Mouse (Mus musculus): ENCODE data around the gene Rexo4. TPM values are rescaled to one million over a fixed set of nuclear protein-coding genes. Genes with fewer than 3 reads are reported as not detected.

Gene Rexo4
- polyA plus RNA-seq, 1 experiment from 2014 or later: 24.7 TPM

DNA sequence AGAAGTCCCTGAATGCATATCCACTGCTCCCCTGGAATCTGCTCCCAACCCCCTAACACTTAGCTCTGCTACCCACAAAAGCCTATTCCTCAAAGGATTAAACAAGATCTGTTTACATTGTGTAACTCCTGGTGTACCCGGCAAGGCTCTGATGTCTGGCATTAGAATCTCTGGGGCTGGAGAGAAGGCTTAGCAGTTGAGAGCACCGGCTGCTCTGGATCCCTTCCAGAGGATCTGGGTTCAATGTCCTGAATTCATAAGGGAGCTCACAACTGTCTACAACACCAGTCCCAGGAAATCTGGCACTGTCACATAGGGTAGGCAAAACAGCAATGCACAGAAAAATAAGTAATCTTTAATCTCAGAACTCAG is 6.7 kb downstream of the Rexo4 start:
- Histone ChIP-seq H3K36me3 (ENCODE audit: control insufficient read depth, insufficient read depth, low read length) (peaks cover 91% of the 10 kb centered on the region), H3K4me3 (ENCODE audit: control insufficient read depth in 1 of 2, insufficient read depth in 1 of 2, low read depth in 1 of 2, low read length in 2 of 2) (no peak overlapping the region), H3K9me3 (ENCODE audit: control insufficient read depth, low read length) (no peaks in the 10 kb centered on the region), H3K27ac (replicated peaks in 1 of 2; ENCODE audit: control insufficient read depth in 1 of 2, insufficient read depth in 1 of 2, low read depth in 2 of 2, low read length in 2 of 2) (no peak overlapping the region), H3K4me1 (ENCODE audit: control insufficient read depth in 2 of 2, insufficient read depth in 2 of 2, low read length in 2 of 2) (no peaks in the 10 kb centered on the region), H3K9ac (ENCODE audit: low read length) (no peak overlapping the region), H3K4me2 (ENCODE audit: low read length) (no peak overlapping the region), H3K27me3 (ENCODE audit: control insufficient read depth, insufficient read depth, low read length) (no peaks in the 10 kb centered on the region)
- WGBS: 85% methylated on average over 2 of the region's 2 CpGs
- ATAC-seq (ENCODE audit: insufficient number of reproducible peaks, insufficient read depth, low FRiP score, low read depth): no peak

DNA sequence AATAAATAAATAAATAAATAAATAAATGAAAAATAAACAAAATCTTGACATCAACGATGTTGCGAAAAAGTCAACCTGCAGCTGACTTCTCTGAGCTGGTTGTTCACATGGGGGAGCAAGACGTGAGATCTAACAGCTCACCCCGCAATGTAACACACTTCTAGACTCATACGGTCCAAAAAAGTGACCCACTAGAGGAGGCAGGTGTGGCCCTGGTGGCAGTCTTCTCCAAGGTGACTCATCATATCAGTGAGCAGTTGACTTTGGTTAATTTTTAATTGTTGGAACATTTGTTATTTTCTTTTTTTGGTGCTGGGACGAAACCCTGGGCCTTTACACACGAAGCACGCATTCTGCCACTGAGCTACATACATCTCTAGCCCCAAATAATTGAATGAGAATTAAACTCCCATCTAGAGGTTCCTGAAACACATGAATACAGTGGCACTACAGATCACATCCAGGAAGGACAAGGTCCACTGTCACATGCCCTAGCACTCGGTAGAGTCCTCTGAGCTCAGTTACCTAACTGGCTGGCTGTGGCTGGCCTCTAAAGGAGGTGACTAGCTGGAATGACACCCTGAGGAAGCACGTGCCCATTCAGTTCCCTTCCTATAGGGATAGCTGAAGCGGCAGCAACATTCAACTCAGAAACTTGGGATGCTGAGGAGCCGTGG is 7.2 kb downstream of the Rexo4 start:
- Histone ChIP-seq H3K4me3 (ENCODE audit: control insufficient read depth in 1 of 2, insufficient read depth in 1 of 2, low read depth in 1 of 2, low read length in 2 of 2) (no peak overlapping the region), H3K36me3 (ENCODE audit: control insufficient read depth, insufficient read depth, low read length) (peaks cover 91% of the 10 kb centered on the region), H3K27me3 (ENCODE audit: control insufficient read depth, insufficient read depth, low read length) (no peaks in the 10 kb centered on the region), H3K9me3 (ENCODE audit: control insufficient read depth, low read length) (no peaks in the 10 kb centered on the region), H3K27ac (replicated peaks in 1 of 2; ENCODE audit: control insufficient read depth in 1 of 2, insufficient read depth in 1 of 2, low read depth in 2 of 2, low read length in 2 of 2) (no peak overlapping the region), H3K4me1 (ENCODE audit: control insufficient read depth in 2 of 2, insufficient read depth in 2 of 2, low read length in 2 of 2) (no peaks in the 10 kb centered on the region), H3K9ac (ENCODE audit: low read length) (no peak overlapping the region), H3K4me2 (ENCODE audit: low read length) (no peak overlapping the region)
- 92% methylated on average over 12 of the region's 12 CpGs for WGBS
- no peak for ATAC-seq (ENCODE audit: insufficient number of reproducible peaks, insufficient read depth, low FRiP score, low read depth)

DNA sequence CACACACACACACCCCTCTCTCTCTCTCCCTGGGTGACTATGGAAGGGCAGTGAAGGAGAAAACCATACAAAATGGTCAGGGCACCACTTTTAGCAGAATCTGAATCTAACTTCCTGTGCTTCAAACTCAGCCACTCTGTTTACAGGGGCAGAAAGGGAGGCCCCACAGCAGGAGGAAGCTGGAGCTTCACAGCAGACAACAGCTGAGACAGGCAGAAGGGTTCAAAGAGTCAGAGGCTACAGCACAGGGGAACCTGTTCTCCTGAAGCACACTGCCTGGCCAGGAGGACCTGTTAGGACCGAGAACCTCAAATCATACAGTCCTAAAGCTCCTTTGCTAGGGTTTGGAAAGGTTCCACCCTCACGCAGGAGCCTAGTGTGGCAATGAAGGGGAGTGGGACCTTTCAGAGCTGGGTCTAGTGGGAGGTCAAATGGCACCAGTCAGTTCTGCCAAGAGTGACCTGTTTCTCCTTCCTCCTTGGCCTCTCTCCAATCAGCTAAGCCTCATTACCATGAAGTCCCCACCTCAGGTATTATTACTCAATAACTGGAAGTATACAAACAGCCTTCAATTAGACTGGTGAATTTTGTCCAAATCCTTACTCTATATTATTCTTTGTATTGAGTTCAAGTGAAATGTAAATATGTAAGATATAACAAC is 9.3 kb downstream of the Rexo4 start:
- no peak for ATAC-seq (ENCODE audit: insufficient number of reproducible peaks, insufficient read depth, low FRiP score, low read depth)
- H3K9ac ChIP-seq (ENCODE audit: low read length): no peak overlapping the region

DNA sequence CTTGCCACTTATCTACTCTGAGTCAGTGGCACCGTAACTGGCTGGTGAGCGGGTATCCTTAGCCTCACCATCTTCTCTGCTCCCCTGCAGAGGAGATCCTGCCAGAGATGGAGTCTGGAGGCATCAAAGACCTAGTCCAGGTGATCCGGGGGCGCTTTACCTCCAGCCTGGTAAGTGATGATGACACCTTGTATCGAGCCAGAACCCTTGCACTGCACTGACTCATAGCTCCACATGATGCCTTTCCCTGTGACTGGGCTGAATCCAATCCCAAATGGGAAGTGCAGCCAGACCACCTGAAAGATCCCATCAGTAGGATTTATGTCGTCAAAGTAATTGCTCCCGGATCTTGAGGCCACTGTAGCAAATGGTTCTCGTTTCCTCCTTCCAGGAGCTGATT is 11.3 kb downstream of the Rexo4 start:
- ATAC-seq (ENCODE audit: insufficient number of reproducible peaks, insufficient read depth, low FRiP score, low read depth): no peak
- H3K4me3 ChIP-seq (ENCODE audit: control insufficient read depth in 1 of 2, insufficient read depth in 1 of 2, low read depth in 1 of 2, low read length in 2 of 2): no peak overlapping the region
- H3K9me3 ChIP-seq (ENCODE audit: control insufficient read depth, low read length): no peaks in the 10 kb centered on the region
- WGBS: 82% methylated on average over 8 of the region's 8 CpGs
- no peaks in the 10 kb centered on the region for H3K27me3 ChIP-seq (ENCODE audit: control insufficient read depth, insufficient read depth, low read length)
- H3K36me3 ChIP-seq (ENCODE audit: control insufficient read depth, insufficient read depth, low read length): peaks cover 92% of the 10 kb centered on the region
- no peak overlapping the region for H3K4me2 ChIP-seq (ENCODE audit: low read length)
- no peaks in the 10 kb centered on the region for H3K4me1 ChIP-seq (ENCODE audit: control insufficient read depth in 2 of 2, insufficient read depth in 2 of 2, low read length in 2 of 2)
- no peak overlapping the region for H3K9ac ChIP-seq (ENCODE audit: low read length)
- no peak overlapping the region for H3K27ac ChIP-seq (replicated peaks in 1 of 2; ENCODE audit: control insufficient read depth in 1 of 2, insufficient read depth in 1 of 2, low read depth in 2 of 2, low read length in 2 of 2)

More for the DNA sequence above, 9.3 kb downstream of the Rexo4 start:
- H3K4me3 ChIP-seq (ENCODE audit: control insufficient read depth in 1 of 2, insufficient read depth in 1 of 2, low read depth in 1 of 2, low read length in 2 of 2): no peak overlapping the region
- no peaks in the 10 kb centered on the region for H3K9me3 ChIP-seq (ENCODE audit: control insufficient read depth, low read length)
- no peaks in the 10 kb centered on the region for H3K27me3 ChIP-seq (ENCODE audit: control insufficient read depth, insufficient read depth, low read length)
- H3K27ac ChIP-seq (replicated peaks in 1 of 2; ENCODE audit: control insufficient read depth in 1 of 2, insufficient read depth in 1 of 2, low read depth in 2 of 2, low read length in 2 of 2): no peak overlapping the region
- H3K4me1 ChIP-seq (ENCODE audit: control insufficient read depth in 2 of 2, insufficient read depth in 2 of 2, low read length in 2 of 2): no peaks in the 10 kb centered on the region
- H3K4me2 ChIP-seq (ENCODE audit: low read length): no peak overlapping the region
- peaks cover 96% of the 10 kb centered on the region for H3K36me3 ChIP-seq (ENCODE audit: control insufficient read depth, insufficient read depth, low read length)
- 86% methylated on average over 2 of the region's 2 CpGs for WGBS

DNA sequence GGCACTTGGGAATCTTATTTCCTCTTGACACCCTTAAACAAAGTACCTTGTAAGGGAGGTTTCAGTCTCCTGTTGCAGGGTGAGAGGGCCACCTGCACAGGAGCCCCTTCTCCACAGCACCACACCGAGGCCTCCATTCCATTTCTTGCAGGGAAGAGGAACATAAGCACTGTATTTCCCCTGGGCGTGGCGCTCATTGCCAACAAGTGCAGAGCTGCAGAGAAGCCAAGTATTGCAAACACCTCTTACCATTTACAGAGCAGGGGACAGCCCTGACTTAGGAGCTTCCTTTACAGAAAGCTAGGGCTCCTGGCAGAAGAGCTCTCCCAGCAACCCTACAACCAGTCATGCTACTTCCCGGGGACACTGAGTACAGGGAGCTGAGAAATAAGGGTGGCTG is 12.0 kb downstream of the Rexo4 start:
- no peaks in the 10 kb centered on the region for H3K4me1 ChIP-seq (ENCODE audit: control insufficient read depth in 2 of 2, insufficient read depth in 2 of 2, low read length in 2 of 2)
- H3K4me2 ChIP-seq (ENCODE audit: low read length): no peak overlapping the region
- no peak overlapping the region for H3K9ac ChIP-seq (ENCODE audit: low read length)
- no peak overlapping the region for H3K4me3 ChIP-seq (ENCODE audit: control insufficient read depth in 1 of 2, insufficient read depth in 1 of 2, low read depth in 1 of 2, low read length in 2 of 2)
- no peak for ATAC-seq (ENCODE audit: insufficient number of reproducible peaks, insufficient read depth, low FRiP score, low read depth)
- H3K9me3 ChIP-seq (ENCODE audit: control insufficient read depth, low read length): no peaks in the 10 kb centered on the region
- no peaks in the 10 kb centered on the region for H3K27me3 ChIP-seq (ENCODE audit: control insufficient read depth, insufficient read depth, low read length)
- no peak overlapping the region for H3K27ac ChIP-seq (replicated peaks in 1 of 2; ENCODE audit: control insufficient read depth in 1 of 2, insufficient read depth in 1 of 2, low read depth in 2 of 2, low read length in 2 of 2)
- peaks cover 87% of the 10 kb centered on the region for H3K36me3 ChIP-seq (ENCODE audit: control insufficient read depth, insufficient read depth, low read length)
- 90% methylated on average over 4 of the region's 4 CpGs for WGBS

DNA sequence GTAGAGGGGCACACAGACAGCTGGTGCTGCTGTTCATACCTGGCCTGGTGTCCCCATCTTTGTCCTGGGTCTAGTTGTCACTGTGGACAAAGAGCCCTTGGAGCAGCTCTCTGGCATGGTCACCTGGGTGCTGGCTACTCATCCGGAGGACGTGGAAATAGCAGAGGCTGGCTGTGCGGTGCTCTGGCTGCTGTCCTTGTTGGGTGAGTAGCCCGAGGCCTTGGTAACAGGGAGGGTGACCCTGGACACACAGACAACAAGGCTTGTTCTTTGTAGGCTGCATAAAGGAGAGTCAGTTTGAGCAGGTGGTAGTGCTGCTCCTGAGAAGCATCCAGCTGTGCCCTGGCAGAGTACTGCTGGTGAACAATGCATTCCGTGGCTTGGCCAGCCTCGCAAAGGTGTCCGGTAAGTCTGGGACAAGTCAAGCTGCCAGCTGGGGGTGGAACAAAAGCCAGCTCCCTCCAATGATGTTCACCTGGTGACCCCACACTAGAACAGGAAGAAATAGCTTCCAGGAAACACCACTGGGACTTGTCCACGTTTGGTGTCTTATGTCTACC is 12.8 kb downstream of the Rexo4 start:
- no peak for ATAC-seq (ENCODE audit: insufficient number of reproducible peaks, insufficient read depth, low FRiP score, low read depth)
- 89% methylated on average over 8 of the region's 8 CpGs for WGBS

DNA sequence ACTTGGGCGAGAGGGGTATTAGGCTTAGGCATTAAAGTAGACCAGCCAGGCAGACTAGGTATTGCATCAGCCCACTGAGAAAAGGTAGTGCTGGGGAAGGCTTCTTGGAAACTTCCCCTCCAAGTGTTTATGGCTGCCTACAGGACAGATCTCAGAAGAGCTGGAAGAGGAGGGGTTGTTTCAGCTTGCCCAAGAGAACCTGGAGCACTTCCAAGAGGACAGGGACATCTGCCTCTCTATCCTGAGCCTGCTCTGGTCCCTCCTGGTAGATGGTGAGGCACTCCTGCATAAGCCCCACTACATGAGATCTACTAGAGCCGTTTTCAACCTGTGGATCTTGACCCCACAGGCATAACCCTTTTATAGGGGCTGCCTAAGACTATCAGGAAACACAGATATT is 13.8 kb downstream of the Rexo4 start:
- 81% methylated on average over 2 of the region's 2 CpGs for WGBS
- H3K4me1 ChIP-seq (ENCODE audit: control insufficient read depth in 2 of 2, insufficient read depth in 2 of 2, low read length in 2 of 2): no peaks in the 10 kb centered on the region
- H3K4me2 ChIP-seq (ENCODE audit: low read length): no peak overlapping the region
- no peaks in the 10 kb centered on the region for H3K27me3 ChIP-seq (ENCODE audit: control insufficient read depth, insufficient read depth, low read length)
- peaks cover 69% of the 10 kb centered on the region for H3K36me3 ChIP-seq (ENCODE audit: control insufficient read depth, insufficient read depth, low read length)
- ATAC-seq (ENCODE audit: insufficient number of reproducible peaks, insufficient read depth, low FRiP score, low read depth): no peak
- no peak overlapping the region for H3K4me3 ChIP-seq (ENCODE audit: control insufficient read depth in 1 of 2, insufficient read depth in 1 of 2, low read depth in 1 of 2, low read length in 2 of 2)
- no peak overlapping the region for H3K27ac ChIP-seq (replicated peaks in 1 of 2; ENCODE audit: control insufficient read depth in 1 of 2, insufficient read depth in 1 of 2, low read depth in 2 of 2, low read length in 2 of 2)
- no peak overlapping the region for H3K9ac ChIP-seq (ENCODE audit: low read length)
- H3K9me3 ChIP-seq (ENCODE audit: control insufficient read depth, low read length): no peaks in the 10 kb centered on the region

More for the DNA sequence above, 12.8 kb downstream of the Rexo4 start:
- no peak overlapping the region for H3K4me3 ChIP-seq (ENCODE audit: control insufficient read depth in 1 of 2, insufficient read depth in 1 of 2, low read depth in 1 of 2, low read length in 2 of 2)
- no peak overlapping the region for H3K9ac ChIP-seq (ENCODE audit: low read length)
- H3K4me2 ChIP-seq (ENCODE audit: low read length): no peak overlapping the region
- H3K27me3 ChIP-seq (ENCODE audit: control insufficient read depth, insufficient read depth, low read length): no peaks in the 10 kb centered on the region
- H3K27ac ChIP-seq (replicated peaks in 1 of 2; ENCODE audit: control insufficient read depth in 1 of 2, insufficient read depth in 1 of 2, low read depth in 2 of 2, low read length in 2 of 2): no peak overlapping the region
- no peaks in the 10 kb centered on the region for H3K9me3 ChIP-seq (ENCODE audit: control insufficient read depth, low read length)
- H3K4me1 ChIP-seq (ENCODE audit: control insufficient read depth in 2 of 2, insufficient read depth in 2 of 2, low read length in 2 of 2): no peaks in the 10 kb centered on the region
- H3K36me3 ChIP-seq (ENCODE audit: control insufficient read depth, insufficient read depth, low read length): peaks cover 79% of the 10 kb centered on the region
